Mouse (Mus musculus) megakaryocyte-erythroid progenitor cell, adult 5-6 weeks (primary cell): ENCODE measurements around the gene Nfkb2. TPM values are rescaled to one million over a fixed set of nuclear protein-coding genes. Genes with fewer than 3 reads are reported as not detected.

Source experiments
- ATAC-seq: replicated peaks from 2 replicates; pipeline ENCODE4 v1.8.0; 2016; ENCODE audit warnings: mild to moderate bottlenecking, inconsistent platforms; ENCODE audit not compliant: severe bottlenecking, poor library complexity, low FRiP score, low TSS enrichment
- total RNA-seq, 2 experiments: library from RNA; stranded (forward) in 1 of 2; stranded (reverse) in 1 of 2; fragments of 200-1000, 215-1000 nt in 1 of 2; fragments of >200 nt in 1 of 2; fragmentation: Nextera tagmentation in 1 of 2; gene quantifications; 2 replicates each; pipeline ENCODE4 v1.2.3; 2014 to 2017

The Nfkb2 gene
- total RNA-seq, 2 experiments from 2014 or later = 2.8 to 4.9 TPM

- no peak for ATAC-seq
These were observed 33.7 kb downstream of the Nfkb2 start for GRCm38 (mm10) chr19:46337719-46338330.

- ATAC-seq = peak; percentile 88
These were observed 34.3 kb downstream of the Nfkb2 start, which contains the start of gene Cuedc2 for GRCm38 (mm10) chr19:46338331-46338936. TSS of gene Cuedc2 (minus strand) at chr19:46338702.

GRCm38 (mm10) chr19:46338942-46339286 is 34.8 kb downstream of the Nfkb2 start:
- ATAC-seq = peak; percentile 11

GRCm38 (mm10) chr19:46339287-46339971 is 35.3 kb downstream of the Nfkb2 start:
- ATAC-seq = peak; percentile 20

GRCm38 (mm10) chr19:46344710-46345419 is 40.7 kb downstream of the Nfkb2 start:
- no peak for ATAC-seq

GRCm38 (mm10) chr19:46347146-46347545 is 43.0 kb downstream of the Nfkb2 start:
- no peak for ATAC-seq

- ATAC-seq = peak; percentile 7; the same call in 1 of the 2 replicates
These were observed 44.0 kb downstream of the Nfkb2 start for GRCm38 (mm10) chr19:46347936-46348668.

- ATAC-seq = peak; percentile 56
These were observed 44.8 kb downstream of the Nfkb2 start for GRCm38 (mm10) chr19:46348761-46349458.

GRCm38 (mm10) chr19:46349550-46349949 is 45.4 kb downstream of the Nfkb2 start:
- ATAC-seq = no peak

- ATAC-seq = no peak
These were observed 46.2 kb downstream of the Nfkb2 start, which contains the start of gene 2310034G01Rik for GRCm38 (mm10) chr19:46350168-46350932. TSS of gene 2310034G01Rik (minus strand) at chr19:46350302.

- peak; percentile 88 for ATAC-seq
These were observed 52.6 kb downstream of the Nfkb2 start for GRCm38 (mm10) chr19:46356701-46357138.

GRCm38 (mm10) chr19:46357344-46358280 is 53.5 kb downstream of the Nfkb2 start:
- ATAC-seq = peak; percentile 58

- no peak for ATAC-seq
These were observed 54.3 kb downstream of the Nfkb2 start for GRCm38 (mm10) chr19:46358381-46358780.
